Mouse (Mus musculus): Measurements from ENCODE around the gene Vamp2. TPM values are rescaled to one million over a fixed set of nuclear protein-coding genes. Genes with fewer than 3 reads are reported as not detected.
A peak's percentile ranks its signal among the peaks of the same experiment; 100 is the strongest.

Vamp2 gene
- polyA plus RNA-seq, 1 experiment from 2014 or later, result 85.0 TPM

GRCm38 (mm10) chr11:69103531-69104435 is 15.5 kb downstream of the Vamp2 start:
- 93% methylated on average over 15 of the region's 15 CpGs for WGBS
- Histone ChIP-seq H3K27ac (no peak overlapping the region), H3K36me3 (peaks cover 83% of the 10 kb centered on the region)

GRCm38 (mm10) chr11:69104487-69104886 is 16.2 kb downstream of the Vamp2 start:
- no peak for ATAC-seq (ENCODE audit: insufficient number of reproducible peaks, insufficient read depth, low FRiP score, low TSS enrichment)
- Histone ChIP-seq H3K27me3 (no peaks in the 10 kb centered on the region), H3K27ac (no peak overlapping the region), H3K9ac (no peak overlapping the region), H3K4me2 (replicated peaks) (no peak overlapping the region), H3K9me3 (no peaks in the 10 kb centered on the region), H3K4me3 (no peak overlapping the region), H3K4me1 (peaks cover 11% of the 10 kb centered on the region), H3K36me3 (peaks cover 90% of the 10 kb centered on the region)
- 91% methylated on average over 14 of the region's 14 CpGs for WGBS

More at GRCm38 (mm10) chr11:69103531-69104435, 15.5 kb downstream of the Vamp2 start:
- Histone ChIP-seq H3K9ac (no peak overlapping the region), H3K27me3 (no peaks in the 10 kb centered on the region), H3K9me3 (no peaks in the 10 kb centered on the region), H3K4me2 (replicated peaks) (no peak overlapping the region), H3K4me3 (no peak overlapping the region), H3K4me1 (peaks cover 17% of the 10 kb centered on the region)
- ATAC-seq (ENCODE audit: insufficient number of reproducible peaks, insufficient read depth, low FRiP score, low TSS enrichment), result no peak

- H3K27ac ChIP-seq, result no peak overlapping the region
- H3K9ac ChIP-seq, result no peak overlapping the region
- peaks cover 5% of the 10 kb centered on the region for H3K4me1 ChIP-seq
- H3K4me3 ChIP-seq, result no peak overlapping the region
- 90% methylated on average over 6 of the region's 6 CpGs for WGBS
- H3K9me3 ChIP-seq, result no peaks in the 10 kb centered on the region
- no peak overlapping the region for H3K4me2 ChIP-seq (replicated peaks)
- peaks cover 91% of the 10 kb centered on the region for H3K36me3 ChIP-seq
- H3K27me3 ChIP-seq, result no peaks in the 10 kb centered on the region
- no peak for ATAC-seq (ENCODE audit: insufficient number of reproducible peaks, insufficient read depth, low FRiP score, low TSS enrichment)
These were observed 16.9 kb downstream of the Vamp2 start for GRCm38 (mm10) chr11:69105227-69105626.

GRCm38 (mm10) chr11:69105796-69106195 is 17.5 kb downstream of the Vamp2 start:
- no peak overlapping the region for H3K27ac ChIP-seq
- WGBS, result 81% methylated on average over 2 of the region's 2 CpGs
- no peak overlapping the region for H3K4me3 ChIP-seq
- H3K27me3 ChIP-seq, result no peaks in the 10 kb centered on the region
- ATAC-seq (ENCODE audit: insufficient number of reproducible peaks, insufficient read depth, low FRiP score, low TSS enrichment), result no peak
- H3K9me3 ChIP-seq, result no peaks in the 10 kb centered on the region
- no peaks in the 10 kb centered on the region for H3K4me1 ChIP-seq
- no peak overlapping the region for H3K9ac ChIP-seq
- no peak overlapping the region for H3K4me2 ChIP-seq (replicated peaks)
- peaks cover 87% of the 10 kb centered on the region for H3K36me3 ChIP-seq

GRCm38 (mm10) chr11:69106299-69106698 is 18.0 kb downstream of the Vamp2 start:
- Histone ChIP-seq H3K4me2 (replicated peaks) (no peak overlapping the region), H3K36me3 (peaks cover 82% of the 10 kb centered on the region), H3K4me1 (no peaks in the 10 kb centered on the region), H3K27me3 (no peaks in the 10 kb centered on the region), H3K27ac (no peak overlapping the region), H3K9ac (no peak overlapping the region), H3K4me3 (no peak overlapping the region), H3K9me3 (no peaks in the 10 kb centered on the region)
- no peak for ATAC-seq (ENCODE audit: insufficient number of reproducible peaks, insufficient read depth, low FRiP score, low TSS enrichment)
- 87% methylated on average over 11 of the region's 11 CpGs for WGBS

GRCm38 (mm10) chr11:69106842-69107241 is 18.6 kb downstream of the Vamp2 start:
- peaks cover 76% of the 10 kb centered on the region for H3K36me3 ChIP-seq
- no peak overlapping the region for H3K4me3 ChIP-seq
- 0 out of 2 replicates have a peak, but pooled peaks cover 3% of the 10 kb centered on the region for H3K4me1 ChIP-seq
- H3K9ac ChIP-seq, result no peak overlapping the region
- no peaks in the 10 kb centered on the region for H3K27me3 ChIP-seq
- H3K4me2 ChIP-seq (replicated peaks), result no peak overlapping the region
- no peak overlapping the region for H3K27ac ChIP-seq
- 82% methylated on average over 11 of the region's 11 CpGs for WGBS
- H3K9me3 ChIP-seq, result no peaks in the 10 kb centered on the region
- no peak for ATAC-seq (ENCODE audit: insufficient number of reproducible peaks, insufficient read depth, low FRiP score, low TSS enrichment)

- Histone ChIP-seq H3K9me3 (no peaks in the 10 kb centered on the region), H3K36me3 (peaks cover 68% of the 10 kb centered on the region), H3K4me3 (no peak overlapping the region), H3K4me2 (replicated peaks) (no peak overlapping the region), H3K27ac (no peak overlapping the region), H3K4me1 (0 out of 2 replicates have a peak, but pooled peaks cover 3% of the 10 kb centered on the region), H3K9ac (no peak overlapping the region), H3K27me3 (no peaks in the 10 kb centered on the region)
- no peak for ATAC-seq (ENCODE audit: insufficient number of reproducible peaks, insufficient read depth, low FRiP score, low TSS enrichment)
- WGBS, result 90% methylated on average over 11 of the region's 11 CpGs
These were observed 19.4 kb downstream of the Vamp2 start for GRCm38 (mm10) chr11:69107676-69108075.

GRCm38 (mm10) chr11:69108223-69108622 is 19.9 kb downstream of the Vamp2 start:
- H3K36me3 ChIP-seq, result peaks cover 63% of the 10 kb centered on the region

GRCm38 (mm10) chr11:69109032-69109900 is 21.0 kb downstream of the Vamp2 start:
- Histone ChIP-seq H3K4me3 (no peak overlapping the region), H3K36me3 (peaks cover 52% of the 10 kb centered on the region), H3K9me3 (no peaks in the 10 kb centered on the region), H3K27me3 (no peaks in the 10 kb centered on the region), H3K27ac (no peak overlapping the region), H3K4me2 (replicated peaks) (no peak overlapping the region), H3K4me1 (0 out of 2 replicates have a peak, but pooled peaks cover 3% of the 10 kb centered on the region), H3K9ac (no peak overlapping the region)
- 82% methylated on average over 13 of the region's 13 CpGs for WGBS
- no peak for ATAC-seq (ENCODE audit: insufficient number of reproducible peaks, insufficient read depth, low FRiP score, low TSS enrichment)

More at GRCm38 (mm10) chr11:69108223-69108622, 19.9 kb downstream of the Vamp2 start:
- H3K9ac ChIP-seq, result no peak overlapping the region
- no peak overlapping the region for H3K4me2 ChIP-seq (replicated peaks)
- H3K27ac ChIP-seq, result no peak overlapping the region
- no peaks in the 10 kb centered on the region for H3K27me3 ChIP-seq
- H3K9me3 ChIP-seq, result no peaks in the 10 kb centered on the region
- H3K4me3 ChIP-seq, result no peak overlapping the region
- 0 out of 2 replicates have a peak, but pooled peaks cover 3% of the 10 kb centered on the region for H3K4me1 ChIP-seq
- ATAC-seq (ENCODE audit: insufficient number of reproducible peaks, insufficient read depth, low FRiP score, low TSS enrichment), result no peak
- 91% methylated on average over 9 of the region's 9 CpGs for WGBS

GRCm38 (mm10) chr11:69110319-69111046 is 22.2 kb downstream of the Vamp2 start:
- Histone ChIP-seq H3K4me1 (0 out of 2 replicates have a peak, but pooled peaks cover 3% of the 10 kb centered on the region), H3K4me2 (replicated peaks) (peak overlapping the region; percentile 51), H3K9ac (peak overlapping the region; percentile 25; the same call in 1 of the 2 replicates), H3K9me3 (no peaks in the 10 kb centered on the region), H3K27ac (no peak overlapping the region), H3K27me3 (no peaks in the 10 kb centered on the region; the same call in 1 of the 2 replicates), H3K36me3 (peaks cover 40% of the 10 kb centered on the region), H3K4me3 (peak overlapping the region; percentile 46)
- ATAC-seq (ENCODE audit: insufficient number of reproducible peaks, insufficient read depth, low FRiP score, low TSS enrichment), result peak; percentile 44; the same call in 1 of the 2 replicates
- WGBS, result 1% methylated on average over 30 of the region's 30 CpGs

Data from embryonic facial prominence, embryonic 12.5 days (tissue).